Mouse (Mus musculus) ES-E14 (cell line): ENCODE results near the gene Utp14a. TPM values are rescaled to one million over a fixed set of nuclear protein-coding genes. Genes with fewer than 3 reads are reported as not detected.

ENCODE experiments used
- DNase-seq: peaks from one replicate; pipeline ENCODE4 v3.0.0-alpha.2; 2013; ENCODE audit warnings: low read depth, low spot score
- H3K27ac ChIP-seq: 2 replicates; pipeline ENCODE4 v1.5.1; 2012; ENCODE audit warnings: low read depth, mild to moderate bottlenecking, low read length, moderate library complexity, mixed read lengths; ENCODE audit not compliant: poor library complexity, insufficient read depth, severe bottlenecking
- H3K36me3 ChIP-seq: 2 replicates; pipeline ENCODE4 v1.6.1; 2012; ENCODE audit warnings: mild to moderate bottlenecking, low read length, moderate library complexity, mixed read lengths; ENCODE audit not compliant: control insufficient read depth, poor library complexity, insufficient read depth, severe bottlenecking
- H3K4me1 ChIP-seq, 2 experiments: fragments of 150-350 bp in 1 of 2; sonication (generic) in 1 of 2; 2 replicates each; pipeline ENCODE4 v1.6.1; 2012; ENCODE audit warnings: low read length in 2 of 2, mild to moderate bottlenecking in 1 of 2, mixed read lengths in 1 of 2; ENCODE audit not compliant: control insufficient read depth in 2 of 2, insufficient read depth in 2 of 2, poor library complexity in 1 of 2
- H3K4me3 ChIP-seq, 2 experiments: fragments of 150-350 bp in 1 of 2; sonication (generic) in 1 of 2; 2 replicates each; pipeline ENCODE4 v1.5.1; 2012; ENCODE audit warnings: low read length in 2 of 2, low read depth in 1 of 2, mild to moderate bottlenecking in 1 of 2, mixed read lengths in 1 of 2; ENCODE audit not compliant: insufficient read depth in 1 of 2, poor library complexity in 1 of 2, severe bottlenecking in 1 of 2
- H3K9ac ChIP-seq: 2 replicates; pipeline ENCODE4 v1.6.1; 2012; ENCODE audit warnings: low read depth, mild to moderate bottlenecking, low read length, mixed read lengths; ENCODE audit not compliant: poor library complexity, insufficient read depth, severe bottlenecking
- H3K9me3 ChIP-seq: fragments of 150-350 bp; sonication (generic); 2 replicates; pipeline ENCODE4 v1.6.1; 2012; ENCODE audit warnings: low read depth, mild to moderate bottlenecking, low read length; ENCODE audit not compliant: control insufficient read depth, insufficient read depth
- CHD2 ChIP-seq: IDR thresholded peaks from 2 replicates; pipeline ENCODE4 v1.6.1; 2014; ENCODE audit warnings: mild to moderate bottlenecking, low read depth, low read length, inconsistent platforms
- HCFC1 ChIP-seq: IDR thresholded peaks from 2 replicates; pipeline ENCODE4 v1.6.1; 2012; ENCODE audit warnings: low read length, inconsistent platforms, borderline replicate concordance; ENCODE audit not compliant: insufficient read depth
- MAFK ChIP-seq: IDR thresholded peaks from 2 replicates; pipeline ENCODE4 v1.6.1; 2014; ENCODE audit warnings: mild to moderate bottlenecking, low read depth, low read length, inconsistent platforms; ENCODE audit not compliant: insufficient read depth
- ZC3H11A ChIP-seq: IDR thresholded peaks from 2 replicates; pipeline ENCODE4 v1.6.1; 2012; ENCODE audit warnings: low read depth, mild to moderate bottlenecking, inconsistent platforms, low read length, borderline replicate concordance
- ZNF384 ChIP-seq: IDR thresholded peaks from 2 replicates; pipeline ENCODE4 v1.6.1; 2012; ENCODE audit warnings: low read depth, low read length, inconsistent platforms
- in situ Hi-C, 2 experiments: fragments of 600-800 bp; cut with MboI; formaldehyde crosslinking; loops; one replicate each; pipeline ENCODE4 v1.15.1; 2025; ENCODE audit warnings: low sequenced_read_pairs in 2 of 2, inconsistent platforms in 1 of 2; ENCODE audit not compliant: unreplicated experiment in 2 of 2
- total RNA-seq: library from RNA; depleted of rRNA; stranded (reverse); fragments of 300-350 nt; gene quantifications from 2 replicates; pipeline ENCODE4 v1.2.3, GENCODE M21; 2012

The Utp14a gene
- total RNA-seq, 1 experiment = 57.7 TPM

DNA sequence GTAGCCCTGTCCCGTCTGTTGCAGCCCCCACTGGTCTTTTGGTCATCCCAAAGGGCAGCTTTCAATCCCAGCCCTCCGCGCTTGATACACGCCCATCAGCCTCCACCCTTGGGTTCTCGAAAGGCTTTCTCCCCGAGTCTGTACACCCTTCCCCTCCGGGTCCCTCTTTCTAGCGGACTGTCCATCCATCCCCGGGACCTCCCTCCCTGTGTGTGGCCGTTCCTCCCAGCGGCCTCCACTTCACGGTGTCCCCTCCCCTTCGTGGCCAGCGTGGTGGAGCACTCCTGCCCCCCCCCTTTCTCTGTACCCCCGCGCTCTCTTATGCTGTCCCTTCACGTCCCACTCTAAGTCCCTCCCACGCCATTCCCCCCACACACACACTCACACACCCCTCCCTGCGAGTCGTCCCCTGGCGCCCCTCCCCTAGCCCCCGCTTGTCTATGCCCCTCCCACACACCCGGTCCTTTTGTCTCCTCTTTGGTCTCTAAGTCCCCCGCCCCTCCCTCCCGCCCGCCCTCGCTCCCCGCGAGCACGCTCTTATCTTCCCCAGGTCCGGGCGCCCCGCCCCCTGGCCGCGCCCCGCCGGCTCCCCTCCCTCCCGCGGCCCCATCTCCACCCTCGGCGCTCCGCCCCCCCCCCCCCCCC lies 28.5 kb downstream of the Utp14a start:
- peak overlapping the region; percentile 92 to 93 for H3K4me3 ChIP-seq
- in situ Hi-C loops = no loop called here
- H3K36me3 ChIP-seq = no peaks in the 10 kb centered on the region; the same call in 1 of the 2 replicates
- peaks cover 0 to 3% of the 10 kb centered on the region in 2 experiments; a peak in 1 of 4 replicates for H3K4me1 ChIP-seq
- H3K9me3 ChIP-seq = no peaks in the 10 kb centered on the region
- no peak for DNase-seq
- no peak for TF ChIP-seq CHD2
- no peak for TF ChIP-seq MAFK
- no peak for TF ChIP-seq ZC3H11A
- no peak for TF ChIP-seq HCFC1
- no peak for TF ChIP-seq ZNF384
- 0 out of 2 replicates have a peak overlapping the region, but pooled peaks have one; percentile 25 for H3K27ac ChIP-seq
- H3K9ac ChIP-seq = peak overlapping the region; percentile 71

DNA sequence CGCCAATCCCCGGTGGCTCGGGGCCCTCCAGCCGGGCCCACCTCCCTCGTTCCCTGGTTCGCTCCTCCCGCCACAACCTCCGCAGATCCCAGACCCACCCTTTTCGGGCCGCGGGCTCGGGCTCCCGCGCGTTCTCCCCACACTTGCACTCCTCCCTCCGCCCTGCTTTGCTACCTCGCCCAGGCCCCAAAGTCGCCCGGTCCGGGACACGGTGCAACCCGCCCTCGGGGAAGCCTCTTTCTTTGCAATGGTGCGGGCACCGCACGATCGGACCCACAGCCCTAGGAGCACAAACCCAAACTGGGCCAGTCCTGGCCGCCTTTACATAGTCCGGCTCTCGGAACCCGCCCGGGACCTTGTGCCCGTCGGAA lies 29.0 kb downstream of the Utp14a start:
- Histone ChIP-seq H3K9me3 (no peaks in the 10 kb centered on the region), H3K9ac (peak overlapping the region; percentile 75), H3K4me3 (peak overlapping the region; percentile 58 to 81), H3K27ac (no peak overlapping the region), H3K4me1 (peaks cover 0 to 3% of the 10 kb centered on the region in 2 experiments; a peak in 1 of 4 replicates), H3K36me3 (no peaks in the 10 kb centered on the region; the same call in 1 of the 2 replicates)
- no peak for DNase-seq
- TF ChIP-seq ZC3H11A = no peak
- TF ChIP-seq ZNF384 = no peak
- TF ChIP-seq CHD2 = no peak
- in situ Hi-C loops = no loop called here

DNA sequence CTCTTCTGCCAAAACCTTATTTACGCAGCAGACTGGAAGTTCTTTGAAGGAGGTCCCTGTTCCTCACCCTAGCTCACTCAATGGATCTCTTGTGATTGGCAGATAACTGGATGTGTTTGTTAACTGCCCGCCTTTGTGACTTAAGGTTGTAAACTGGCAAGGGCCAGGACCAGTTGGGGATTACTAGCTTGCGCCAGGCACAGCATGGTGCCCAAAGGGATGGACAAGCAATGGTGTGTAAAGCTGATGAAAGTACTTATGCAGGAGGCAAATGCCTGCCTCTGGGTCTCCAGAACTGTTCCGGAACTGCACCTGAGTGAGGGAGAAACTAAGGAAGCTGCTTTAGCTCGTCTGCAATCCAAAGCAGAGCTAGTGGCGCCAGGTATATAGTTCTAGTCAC lies 29.8 kb downstream of the Utp14a start:
- Histone ChIP-seq H3K9ac (no peak overlapping the region), H3K4me3 (no peak overlapping the region; a peak in 2 of 4 replicates), H3K36me3 (no peaks in the 10 kb centered on the region; the same call in 1 of the 2 replicates), H3K4me1 (peaks cover 0 to 3% of the 10 kb centered on the region in 2 experiments; a peak in 1 of 4 replicates), H3K9me3 (no peaks in the 10 kb centered on the region), H3K27ac (no peak overlapping the region)
- no peak for DNase-seq
- TF ChIP-seq ZNF384 = no peak
- TF ChIP-seq HCFC1 = no peak
- no peak for TF ChIP-seq ZC3H11A
- no peak for TF ChIP-seq MAFK
- TF ChIP-seq CHD2 = no peak
- in situ Hi-C loops = no loop called here

DNA sequence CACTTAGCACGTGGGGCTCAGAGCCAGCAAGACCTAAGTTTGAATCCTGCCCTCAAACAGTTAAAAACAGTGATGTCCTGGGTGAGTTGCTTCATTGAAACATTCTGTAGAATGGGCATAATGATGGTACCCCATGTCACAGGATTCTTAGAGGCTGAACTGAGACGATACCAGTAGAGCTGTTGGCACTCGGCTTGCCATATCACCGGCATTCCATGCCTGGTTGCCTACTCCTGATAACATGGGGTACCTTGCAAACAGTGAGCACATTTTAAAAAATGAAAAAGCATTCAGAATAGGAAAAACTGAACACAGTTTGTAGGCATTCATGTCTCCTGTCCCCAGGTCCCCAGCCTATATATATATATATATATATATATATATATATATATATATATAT lies 31.3 kb downstream of the Utp14a start:
- no peaks in the 10 kb centered on the region for H3K36me3 ChIP-seq
- peaks cover 0 to 3% of the 10 kb centered on the region in 2 experiments; a peak in 1 of 4 replicates for H3K4me1 ChIP-seq
- in situ Hi-C loops = no loop called here
- no peak overlapping the region for H3K27ac ChIP-seq
- DNase-seq = no peak
- no peak overlapping the region for H3K9ac ChIP-seq
- no peaks in the 10 kb centered on the region for H3K9me3 ChIP-seq
- TF ChIP-seq CHD2 (no peak), ZC3H11A (no peak), HCFC1 (no peak), MAFK (no peak)
- no peak overlapping the region for H3K4me3 ChIP-seq

DNA sequence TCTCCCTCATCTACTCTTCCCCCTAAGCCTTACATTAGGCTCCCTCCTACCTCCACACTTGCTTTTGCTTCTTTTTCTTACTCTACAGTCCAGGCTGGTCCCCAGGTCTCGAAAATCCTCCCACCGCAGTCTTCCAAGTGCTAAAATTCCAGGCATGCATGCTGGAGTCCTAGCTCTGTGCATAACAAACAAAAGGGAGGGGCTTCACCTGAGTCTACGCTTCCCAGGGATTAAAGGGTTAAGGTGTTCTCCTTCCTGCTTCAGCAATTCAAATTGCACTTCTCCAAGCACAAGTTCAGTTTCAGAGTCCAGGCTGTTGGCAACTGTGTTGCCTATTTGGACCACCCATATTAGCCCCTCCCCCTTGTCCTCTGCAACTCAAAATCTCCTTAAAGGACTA lies 34.8 kb downstream of the Utp14a start:
- Histone ChIP-seq H3K4me3 (no peak overlapping the region), H3K9ac (no peak overlapping the region; the same call in 1 of the 2 replicates), H3K36me3 (no peaks in the 10 kb centered on the region), H3K9me3 (no peaks in the 10 kb centered on the region), H3K4me1 (peaks cover 0 to 2% of the 10 kb centered on the region in 2 experiments; a peak in 1 of 4 replicates), H3K27ac (no peak overlapping the region)
- in situ Hi-C loops = no loop called here
- TF ChIP-seq ZC3H11A (no peak), HCFC1 (no peak), ZNF384 (no peak), CHD2 (no peak), MAFK (no peak)
- DNase-seq = no peak
